Mouse (Mus musculus): ENCODE measurements around the gene Galnt7. TPM values are rescaled to one million over a fixed set of nuclear protein-coding genes. Genes with fewer than 3 reads are reported as not detected.
"Not testable (repeated sequence)": the region's sequence is repeated elsewhere in the genome, so short reads cannot be mapped to it uniquely, and the experiment has no call there.

Gene Galnt7
- total RNA-seq, 2 experiments from 2014 or later, result 20.9 to 23.7 TPM

DNA sequence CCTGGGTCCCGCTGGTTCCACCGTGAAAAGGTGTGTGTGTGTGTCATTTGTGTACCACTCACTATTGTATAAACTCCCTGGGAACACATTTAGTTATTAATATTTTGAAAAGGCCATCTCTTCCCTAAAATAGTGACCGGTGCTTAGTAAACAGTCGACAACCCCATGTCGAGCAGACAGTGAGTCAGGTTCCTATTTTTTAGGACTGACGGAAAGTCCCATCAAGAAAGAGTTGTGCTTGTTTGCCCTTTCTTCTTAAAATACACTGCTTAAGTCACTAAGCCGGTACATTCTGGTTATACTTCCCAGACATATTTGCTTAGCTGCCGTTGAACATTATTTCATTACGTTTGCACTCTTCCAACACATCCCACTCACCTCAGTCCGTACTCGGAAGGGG lies 111.9 kb downstream of the Galnt7 start:
- no peak for DNase-seq (ENCODE audit: low spot score in 2 of 2)

- DNase-seq (ENCODE audit: low spot score in 2 of 2), result peak in 1 of 2 experiments; percentile 27
Measured at GRCm38 (mm10) chr8:57540110-57540838, 112.6 kb downstream of the Galnt7 start.

- no peak for DNase-seq (ENCODE audit: low spot score in 2 of 2)
Measured at GRCm38 (mm10) chr8:57538601-57539000, 114.2 kb downstream of the Galnt7 start.

GRCm38 (mm10) chr8:57536167-57536566 lies 116.7 kb downstream of the Galnt7 start:
- DNase-seq (ENCODE audit: low spot score in 2 of 2), result no peak

GRCm38 (mm10) chr8:57534495-57534894 lies 118.3 kb downstream of the Galnt7 start:
- DNase-seq (ENCODE audit: low spot score in 2 of 2), result no peak

GRCm38 (mm10) chr8:57533106-57533505 lies 119.7 kb downstream of the Galnt7 start:
- DNase-seq (ENCODE audit: low spot score in 2 of 2), result no peak

DNA sequence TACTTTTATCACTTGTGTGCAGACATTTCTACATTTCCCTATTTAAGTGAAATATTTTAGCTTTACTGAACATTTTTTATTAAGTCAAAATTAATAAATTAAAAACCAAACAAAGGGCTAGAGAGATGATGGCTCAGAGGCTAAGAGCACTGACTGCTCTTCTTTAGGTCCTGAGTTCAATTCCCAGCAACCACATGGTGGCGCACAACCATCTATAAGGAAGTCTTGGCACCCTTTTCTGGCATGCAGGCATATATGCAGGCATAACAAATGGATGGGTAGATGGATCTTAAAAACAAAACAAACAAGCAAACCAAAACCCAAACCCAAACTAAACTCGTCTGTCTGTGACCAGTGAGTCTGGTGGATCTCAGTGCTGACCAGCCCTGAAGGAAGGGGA lies 120.6 kb downstream of the Galnt7 start:
- DNase-seq (ENCODE audit: low spot score in 2 of 2), result no peak

DNA sequence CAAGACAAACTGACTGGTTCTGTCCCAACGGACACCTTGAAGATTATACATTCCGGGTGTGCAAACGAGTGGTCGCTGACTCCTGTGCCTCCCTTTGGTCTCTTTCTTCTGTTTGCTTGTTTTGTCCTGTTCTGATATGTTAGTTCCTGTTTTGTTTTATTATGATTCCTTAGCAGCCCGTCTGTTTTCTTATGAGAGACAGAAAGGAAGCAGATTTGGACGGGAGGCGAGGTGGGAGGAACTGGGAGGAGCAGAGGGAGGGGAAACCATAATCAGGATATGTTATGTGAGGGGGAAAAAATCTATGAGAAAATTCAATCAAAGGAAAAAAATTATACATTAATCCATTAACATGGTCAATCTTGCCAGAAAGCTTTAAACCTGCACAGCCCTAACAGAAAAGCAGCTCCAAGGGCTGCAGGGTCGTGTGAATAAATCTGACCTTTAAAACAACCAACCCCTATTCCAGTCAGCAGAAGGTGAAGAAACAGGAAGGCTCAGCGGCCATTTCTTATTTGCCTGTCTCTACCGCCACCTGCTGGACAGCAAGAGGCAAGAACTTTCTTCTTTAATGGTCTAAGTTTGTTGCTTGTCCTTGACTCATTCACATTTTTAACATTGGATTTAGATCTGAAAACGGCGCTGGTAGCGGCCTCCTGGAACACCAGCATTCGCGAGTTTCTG lies 122.0 kb downstream of the Galnt7 start:
- DNase-seq (ENCODE audit: low spot score in 2 of 2), result peak; percentile 24 to 63

DNA sequence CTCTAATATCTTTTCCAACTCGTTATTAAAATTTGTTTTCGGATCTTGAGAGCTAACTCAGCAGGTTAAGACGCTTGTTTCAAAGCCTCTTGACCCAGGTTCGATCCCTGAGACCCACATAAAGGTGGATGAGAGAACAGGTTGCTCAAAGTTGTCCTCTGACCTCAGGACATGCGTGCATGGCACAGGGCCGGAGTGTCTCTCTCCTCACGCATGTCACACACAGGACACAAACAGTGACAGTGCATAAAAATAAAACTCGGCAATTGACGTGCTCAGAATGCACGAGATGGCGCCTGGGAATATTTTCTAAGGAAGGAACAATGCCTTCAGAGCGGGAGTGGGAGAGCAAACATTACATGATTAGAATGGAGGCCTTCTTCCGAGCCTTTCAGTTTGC lies 122.6 kb downstream of the Galnt7 start:
- DNase-seq (ENCODE audit: low spot score in 2 of 2), result no peak

GRCm38 (mm10) chr8:57528036-57528435 lies 124.8 kb downstream of the Galnt7 start:
- DNase-seq (ENCODE audit: low spot score in 2 of 2), result no peak

DNA sequence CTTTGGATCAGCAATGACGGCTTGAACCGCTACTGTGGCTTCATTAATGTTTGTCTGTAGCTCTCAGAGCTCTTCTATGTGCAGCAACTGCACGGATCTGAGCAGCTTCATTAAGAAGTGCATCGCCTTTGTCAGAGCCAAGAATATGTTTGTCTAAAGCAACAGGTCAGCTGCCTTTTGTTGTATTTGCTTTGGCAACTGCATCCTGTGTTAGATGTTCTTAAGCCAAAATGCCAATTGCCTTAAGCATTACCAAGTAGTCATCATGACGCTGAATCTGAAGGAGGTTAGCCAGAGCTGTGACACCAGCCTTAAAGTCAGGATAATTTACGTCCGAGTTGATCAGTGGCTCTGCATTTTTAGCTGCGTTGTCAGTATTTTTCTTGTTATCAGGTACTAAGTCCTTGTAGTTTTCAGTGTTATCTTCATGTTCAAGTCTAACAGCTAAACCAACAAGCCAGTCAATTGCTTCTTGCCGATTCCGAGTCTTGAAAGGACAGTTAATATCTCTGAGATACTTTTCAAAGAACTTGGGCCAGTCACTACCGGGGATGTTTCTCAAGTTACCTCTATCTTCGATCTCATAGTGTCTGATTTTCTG lies 132.5 kb downstream of the Galnt7 start:
- DNase-seq (ENCODE audit: low spot score in 2 of 2), result no peak

DNA sequence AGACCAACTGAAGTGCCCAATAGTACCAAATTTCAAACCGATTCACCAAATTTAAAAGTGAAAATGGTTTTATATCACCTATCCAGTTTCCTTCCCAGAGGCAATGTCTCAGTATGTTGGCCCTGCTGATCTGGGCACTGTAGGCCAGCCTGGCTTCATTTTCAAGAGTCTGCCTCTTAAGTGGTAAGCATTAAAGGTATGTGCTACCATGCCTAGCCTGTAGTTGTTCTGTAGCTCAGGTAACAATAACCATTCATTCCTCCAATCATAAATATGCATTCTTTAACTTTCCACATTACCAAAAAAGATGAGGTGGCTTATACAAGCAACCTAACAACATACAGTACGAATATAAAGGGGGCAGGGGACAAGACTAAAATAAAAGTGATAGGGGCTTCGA lies 135.1 kb downstream of the Galnt7 start:
- DNase-seq (ENCODE audit: low spot score in 2 of 2), result no peak

GRCm38 (mm10) chr8:57516685-57517084 lies 136.1 kb downstream of the Galnt7 start:
- DNase-seq (ENCODE audit: low spot score in 2 of 2), result not testable (repeated sequence)

- not testable (repeated sequence) for DNase-seq (ENCODE audit: low spot score in 2 of 2)
Measured at GRCm38 (mm10) chr8:57513178-57513661, 139.6 kb downstream of the Galnt7 start.

- no peak for DNase-seq (ENCODE audit: low spot score in 2 of 2)
Measured at GRCm38 (mm10) chr8:57512141-57513056, 140.4 kb downstream of the Galnt7 start.

- peak; percentile 98 to 100 for DNase-seq (ENCODE audit: low spot score in 2 of 2)
Measured at GRCm38 (mm10) chr8:57511316-57512118, 141.3 kb downstream of the Galnt7 start, which contains the start of gene Hmgb2. Hmgb2 (plus strand) TSS chr8:57511907.

DNA sequence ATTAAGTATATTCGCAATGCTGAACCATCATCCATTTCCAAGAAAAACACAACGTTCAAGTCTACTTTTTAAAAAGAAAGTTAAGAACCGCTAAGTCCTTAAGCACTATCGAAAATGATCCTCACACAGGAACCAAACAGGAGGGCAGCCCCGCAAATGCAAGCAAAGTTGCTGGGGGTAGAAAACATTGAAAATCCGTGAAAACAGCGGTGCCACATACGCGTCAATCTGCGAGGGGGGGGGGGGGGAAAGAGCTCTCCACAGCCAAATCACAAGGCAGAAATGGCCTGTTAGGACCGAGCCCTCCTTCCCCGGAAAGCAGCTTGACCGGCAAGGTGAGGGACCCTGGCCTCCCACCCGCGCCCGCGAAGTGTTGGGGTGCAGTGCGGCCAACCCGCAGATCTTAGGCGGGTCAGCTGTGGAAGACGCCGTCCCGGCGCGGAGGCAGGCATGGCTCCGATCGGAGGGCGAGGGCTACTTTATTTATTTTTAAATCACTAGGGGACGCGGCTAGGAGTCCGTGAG lies 142.0 kb downstream of the Galnt7 start:
- DNase-seq (ENCODE audit: low spot score in 2 of 2), result peak in 1 of 2 experiments; percentile 18

DNA sequence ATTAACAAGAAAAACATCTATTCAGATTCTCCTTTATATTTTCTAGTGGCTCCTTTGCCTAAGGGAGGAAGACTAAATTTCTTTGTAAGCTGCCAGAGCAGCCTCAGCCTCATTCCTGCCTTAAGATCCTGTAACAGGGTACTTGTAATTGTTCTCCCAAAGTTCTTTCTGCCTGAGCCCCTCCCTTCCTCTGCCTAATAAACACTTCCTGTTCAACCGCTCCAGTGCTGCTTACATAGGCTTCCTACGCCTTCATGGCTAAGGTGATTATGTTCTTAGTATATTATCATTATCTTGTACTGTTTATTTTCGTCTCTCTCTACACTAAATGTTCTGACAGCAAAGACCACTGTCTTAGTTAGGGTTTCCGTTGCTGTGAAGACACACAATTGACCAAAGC lies 144.2 kb downstream of the Galnt7 start:
- DNase-seq (ENCODE audit: low spot score in 2 of 2), result no peak

DNA sequence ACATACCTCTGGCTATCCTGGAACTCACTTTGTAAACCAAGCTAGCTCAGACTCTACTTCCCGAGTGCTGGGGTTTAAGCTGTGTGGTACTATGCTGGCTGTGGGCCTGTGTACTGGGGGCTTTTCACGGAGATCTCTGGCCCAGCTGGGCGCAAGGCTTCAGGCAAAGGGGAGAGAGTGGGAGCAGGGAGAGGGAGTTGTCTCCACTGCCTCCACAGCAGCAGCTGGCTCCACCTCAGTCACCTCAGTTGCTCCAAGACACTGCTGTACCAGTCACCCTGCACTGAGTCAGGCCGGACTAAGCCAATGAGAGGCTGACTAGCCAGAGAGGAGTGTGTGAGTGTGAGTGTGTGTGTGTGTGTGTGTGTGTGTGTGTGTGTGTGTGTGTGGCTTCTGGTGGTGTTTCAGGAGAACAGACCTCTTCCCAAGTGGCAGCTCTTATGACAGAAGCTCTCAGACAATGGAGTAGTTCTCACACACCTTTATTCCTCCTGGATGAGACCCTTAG lies 145.2 kb downstream of the Galnt7 start:
- no peak for DNase-seq (ENCODE audit: low spot score in 2 of 2)

GRCm38 (mm10) chr8:57505500-57505899 lies 147.3 kb downstream of the Galnt7 start:
- DNase-seq (ENCODE audit: low spot score in 2 of 2), result not testable (repeated sequence)

Data from adrenal gland, postnatal 4 days (tissue).